Mouse (Mus musculus) ES-Bruce4 (cell line): ENCODE measurements around the gene Ccnh.

Source experiments
- CTCF ChIP-seq: IDR thresholded peaks from one replicate; pipeline ENCODE4 v1.8.1; 2011; ENCODE audit warnings: low read depth, low read length
- POLR2A ChIP-seq: IDR thresholded peaks from one replicate; pipeline ENCODE4 v1.8.1; 2011; ENCODE audit warnings: low read length; ENCODE audit not compliant: insufficient read depth

DNA sequence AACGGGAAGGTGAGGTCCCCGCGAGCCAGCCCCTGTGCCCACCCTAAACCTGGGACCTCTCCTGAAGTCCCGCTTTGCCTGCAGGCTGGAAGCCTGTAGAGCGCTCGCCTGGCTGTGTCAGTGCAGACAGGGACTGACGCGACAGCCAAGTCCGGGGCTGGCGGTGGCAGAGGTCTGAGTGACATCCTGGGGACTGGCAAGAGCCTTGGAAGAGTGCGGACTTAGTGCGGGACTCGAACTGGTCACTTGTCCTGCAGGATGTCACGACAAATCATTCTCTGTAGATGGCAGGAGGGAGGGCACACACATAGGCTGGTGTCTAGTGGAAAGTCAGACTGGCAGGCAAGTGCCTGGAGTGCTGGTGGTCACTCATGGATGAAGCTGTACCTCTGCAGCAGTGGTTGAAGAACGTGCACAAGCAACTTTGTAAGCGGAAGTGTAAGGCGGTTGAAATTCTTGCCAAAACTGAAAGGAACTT is 475 bp downstream of the Ccnh start:
- TF ChIP-seq POLR2A (no peak), CTCF (no peak)
